Mouse (Mus musculus): ENCODE results near the gene Gas7.

DNA sequence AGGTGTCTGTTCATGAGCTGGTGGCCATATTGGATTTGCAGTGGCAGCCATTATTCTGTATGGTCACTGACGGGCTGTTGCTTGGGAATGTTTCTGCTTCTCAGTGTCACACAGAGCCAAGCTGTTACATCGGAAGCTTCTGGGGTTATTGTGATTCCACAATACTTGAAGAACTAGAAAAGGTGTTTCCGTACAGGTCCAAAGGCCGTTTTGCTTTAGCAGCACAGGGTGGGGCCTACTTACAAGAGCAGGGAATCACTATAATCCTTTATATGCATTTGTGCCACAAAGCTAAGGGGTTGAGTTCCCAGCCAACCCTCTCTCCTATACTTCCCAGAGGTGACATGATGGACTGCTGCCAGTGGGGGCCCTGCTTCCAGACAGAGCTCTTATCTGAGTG is 127.3 kb downstream of the Gas7 start:
- TF ChIP-seq CTCF (IDR thresholded peaks at IDR 0.05; ENCODE audit: low read depth) (no peak), EP300 (IDR thresholded peaks at IDR 0.05; ENCODE audit: low read depth) (no peak)
